Mouse (Mus musculus): ENCODE results near the gene Mad1l1. TPM values are rescaled to one million over a fixed set of nuclear protein-coding genes. Genes with fewer than 3 reads are reported as not detected.

Mad1l1 gene
- total RNA-seq, 2 experiments from 2014 or later = 7.2 to 9.0 TPM

GRCm38 (mm10) chr5:140251989-140252388 is 69.4 kb downstream of the Mad1l1 start:
- H3K27ac ChIP-seq = no peak overlapping the region
- TF ChIP-seq CTCF (IDR thresholded peaks at IDR 0.05) = no peak
- H3K4me3 ChIP-seq = no peak overlapping the region
- no peak for DNase-seq
- intact Hi-C loops (cut with DNase I) = no loop called here

DNA sequence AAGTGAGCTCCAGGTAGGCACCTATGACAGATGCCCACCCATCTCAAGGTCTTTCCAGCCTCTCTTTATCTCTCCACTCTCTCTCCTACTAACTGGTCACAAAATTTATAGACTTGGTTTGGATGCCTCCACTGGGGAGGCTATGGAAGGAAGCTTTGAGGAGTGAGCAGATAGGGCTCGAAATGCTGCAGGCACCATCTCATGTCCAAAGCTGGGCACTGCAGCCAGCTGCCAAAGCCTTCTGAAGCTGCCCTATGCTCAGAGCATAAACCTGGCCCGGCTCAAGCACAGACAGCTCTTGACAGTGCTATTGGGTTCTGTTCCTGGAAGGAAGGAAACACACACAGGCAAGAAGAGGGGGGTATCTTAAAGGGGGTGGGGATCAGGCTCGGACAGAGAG is 71.0 kb downstream of the Mad1l1 start:
- intact Hi-C loops (cut with DNase I) = no loop called here
- TF ChIP-seq CTCF (IDR thresholded peaks at IDR 0.05) = peak; percentile 37
- H3K4me3 ChIP-seq = no peak overlapping the region
- H3K27ac ChIP-seq = no peak overlapping the region
- DNase-seq = no peak

- H3K27ac ChIP-seq = no peak overlapping the region
- no peak for DNase-seq
- intact Hi-C loops (cut with DNase I) = no loop called here
- H3K4me3 ChIP-seq = no peak overlapping the region
- no peak for TF ChIP-seq CTCF (IDR thresholded peaks at IDR 0.05)
These were observed 71.8 kb downstream of the Mad1l1 start for GRCm38 (mm10) chr5:140249359-140250062.

DNA sequence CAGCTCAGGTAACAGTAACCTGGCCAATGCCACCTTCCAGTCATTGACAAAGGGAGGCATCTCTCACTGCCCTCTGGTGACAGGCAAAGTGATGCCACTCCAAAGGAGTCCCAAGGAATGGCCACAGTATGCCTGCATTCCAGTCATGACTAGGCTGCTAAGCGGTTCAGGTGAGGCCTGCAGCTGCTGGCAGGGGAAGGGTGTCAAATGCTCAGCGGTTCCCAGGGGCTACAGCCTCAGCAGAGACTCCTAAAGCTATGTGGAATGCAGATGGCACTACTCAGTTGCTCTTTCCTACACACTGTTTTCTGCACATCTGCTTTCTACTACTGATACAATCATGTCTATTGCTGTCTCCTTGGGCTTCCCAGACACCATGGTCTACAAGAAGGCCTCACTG is 73.3 kb downstream of the Mad1l1 start:
- no peak overlapping the region for H3K27ac ChIP-seq
- DNase-seq = no peak
- intact Hi-C loops (cut with DNase I) = no loop called here
- no peak overlapping the region for H3K4me3 ChIP-seq
- no peak for TF ChIP-seq CTCF (IDR thresholded peaks at IDR 0.05)

DNA sequence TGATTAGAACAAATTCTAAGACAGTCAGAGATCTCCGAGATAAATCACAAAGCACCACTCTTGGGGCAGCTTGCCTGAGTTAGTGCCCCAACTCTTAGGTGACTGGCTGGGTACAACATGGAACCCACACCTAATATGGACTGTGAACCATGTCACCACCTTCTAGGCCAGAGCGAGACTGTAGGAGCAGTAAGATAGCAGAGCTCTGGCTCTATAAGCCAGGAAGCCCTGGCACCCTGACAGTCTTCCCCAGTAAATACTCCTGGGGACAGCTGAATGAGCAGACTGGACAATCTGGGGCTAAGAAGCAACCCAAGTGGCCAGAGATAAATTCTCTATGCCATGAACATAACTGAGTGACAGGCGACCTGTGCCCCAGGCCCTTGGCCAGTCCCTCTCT is 81.1 kb downstream of the Mad1l1 start:
- H3K4me3 ChIP-seq = no peak overlapping the region
- no peak for TF ChIP-seq CTCF (IDR thresholded peaks at IDR 0.05)
- DNase-seq = peak; percentile 46
- H3K27ac ChIP-seq = no peak overlapping the region
- intact Hi-C loops (cut with DNase I) = no loop called here

DNA sequence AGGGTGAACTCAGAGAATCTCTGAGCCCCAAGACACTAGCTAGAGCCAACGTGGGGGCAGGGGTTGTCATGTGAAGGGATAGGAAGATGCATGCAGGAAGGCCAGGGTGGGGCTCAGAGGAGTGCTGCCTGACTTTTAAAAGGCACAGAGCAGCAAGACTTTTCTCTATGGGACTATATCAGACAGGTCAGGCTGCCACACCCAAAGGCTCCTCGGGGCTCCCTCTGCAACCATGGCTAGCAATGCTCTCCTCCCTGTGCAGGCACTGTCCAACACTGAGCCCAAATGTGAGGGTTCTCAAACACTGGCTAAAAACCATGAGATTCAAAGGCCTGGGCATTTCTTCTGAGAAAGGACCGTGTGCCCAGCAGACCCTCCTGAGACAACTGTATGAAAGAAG is 82.5 kb downstream of the Mad1l1 start:
- TF ChIP-seq CTCF (IDR thresholded peaks at IDR 0.05) = no peak
- Histone ChIP-seq H3K27ac (no peak overlapping the region), H3K4me3 (no peak overlapping the region)
- intact Hi-C loops (cut with DNase I) = no loop called here
- DNase-seq = no peak

- intact Hi-C loops (cut with DNase I) = no loop called here
- Histone ChIP-seq H3K4me3 (no peak overlapping the region), H3K27ac (no peak overlapping the region)
- TF ChIP-seq CTCF (IDR thresholded peaks at IDR 0.05) = no peak
- DNase-seq = no peak
These were observed 90.5 kb downstream of the Mad1l1 start for GRCm38 (mm10) chr5:140230818-140231217.

DNA sequence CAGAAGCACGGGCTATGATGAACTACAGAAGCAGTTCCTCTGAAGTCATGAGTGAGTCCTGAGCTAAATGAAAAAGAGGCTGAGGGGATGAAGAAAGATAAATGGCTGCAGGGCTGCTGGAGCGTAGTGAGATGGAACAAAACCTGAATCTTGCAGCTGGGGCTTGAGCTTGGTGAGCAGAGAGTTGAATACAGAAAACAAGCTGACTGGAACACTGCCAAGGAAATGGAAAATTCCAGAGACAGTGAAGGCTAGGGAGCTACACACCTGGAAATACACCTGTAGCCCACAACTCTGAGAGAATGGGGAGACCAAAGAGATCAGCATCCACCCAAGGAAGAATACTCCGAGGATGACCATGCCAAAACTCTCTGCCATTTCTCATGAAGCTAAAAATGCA is 93.0 kb downstream of the Mad1l1 start:
- DNase-seq = no peak
- intact Hi-C loops (cut with DNase I) = no loop called here
- no peak for TF ChIP-seq CTCF (IDR thresholded peaks at IDR 0.05)
- H3K27ac ChIP-seq = no peak overlapping the region
- H3K4me3 ChIP-seq = no peak overlapping the region

DNA sequence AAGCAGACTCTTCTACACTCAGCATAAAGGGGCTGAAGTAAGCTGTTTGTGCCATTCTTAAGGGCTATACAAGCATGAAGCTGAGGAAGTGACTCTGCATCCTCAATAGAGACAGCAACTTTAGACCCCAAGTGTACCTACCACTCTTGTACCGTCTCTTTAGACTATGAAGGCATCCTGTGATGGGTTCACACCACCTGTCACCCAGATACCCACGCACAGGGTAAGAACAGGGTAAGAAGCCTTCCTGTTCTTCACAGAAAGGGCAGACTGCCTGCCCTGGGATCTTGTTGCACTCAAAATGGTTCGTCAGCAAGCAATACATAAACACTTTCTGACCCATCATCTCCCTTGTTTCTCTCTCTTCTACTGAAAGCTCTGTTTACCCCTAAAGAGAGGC is 94.5 kb downstream of the Mad1l1 start:
- H3K27ac ChIP-seq = no peak overlapping the region
- TF ChIP-seq CTCF (IDR thresholded peaks at IDR 0.05) = no peak
- H3K4me3 ChIP-seq = no peak overlapping the region
- intact Hi-C loops (cut with DNase I) = no loop called here
- DNase-seq = no peak

DNA sequence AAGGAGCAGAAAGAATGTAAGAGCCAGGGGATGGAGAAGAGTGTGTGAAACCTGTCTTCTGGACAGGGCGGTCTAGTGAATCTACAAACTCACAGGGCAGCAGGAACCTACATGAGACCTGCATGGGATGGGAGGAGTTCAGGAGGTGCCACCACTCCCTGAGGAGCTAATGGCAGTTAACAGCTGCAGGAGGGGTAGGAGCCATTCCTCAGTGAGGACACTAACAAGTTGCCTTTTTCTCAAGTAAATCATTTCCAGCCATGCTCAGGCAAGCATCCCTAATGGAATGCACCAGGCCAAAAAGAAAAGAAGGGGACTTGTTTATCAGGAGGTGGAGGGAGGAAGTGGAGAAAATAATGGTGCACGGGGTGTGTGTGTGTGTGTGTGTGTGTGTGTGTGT is 95.5 kb downstream of the Mad1l1 start:
- Histone ChIP-seq H3K4me3 (no peak overlapping the region), H3K27ac (no peak overlapping the region)
- TF ChIP-seq CTCF (IDR thresholded peaks at IDR 0.05) = no peak
- intact Hi-C loops (cut with DNase I) = no loop called here
- DNase-seq = no peak

DNA sequence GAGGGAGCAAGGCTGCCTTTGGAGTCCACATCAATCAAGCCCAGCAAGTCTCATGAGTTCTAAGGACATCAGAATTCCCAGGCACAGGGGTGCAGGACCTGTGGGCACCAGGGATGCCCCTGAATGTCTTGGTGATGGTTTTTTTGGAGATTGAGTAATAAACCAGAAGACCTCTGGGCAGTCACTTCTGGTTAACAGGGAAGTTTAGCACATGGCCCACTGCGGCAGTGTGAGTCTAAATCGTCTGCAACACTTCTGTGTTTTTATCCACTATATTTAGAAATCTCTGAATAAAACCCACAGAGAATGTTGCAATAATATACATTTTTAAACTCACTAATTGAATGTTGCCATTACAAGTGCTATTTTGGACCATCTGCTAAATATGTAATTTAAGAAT is 96.2 kb downstream of the Mad1l1 start:
- TF ChIP-seq CTCF (IDR thresholded peaks at IDR 0.05) = no peak
- no peak for DNase-seq
- H3K27ac ChIP-seq = no peak overlapping the region
- intact Hi-C loops (cut with DNase I) = no loop called here
- no peak overlapping the region for H3K4me3 ChIP-seq

- no peak overlapping the region for H3K27ac ChIP-seq
- intact Hi-C loops (cut with DNase I) = no loop called here
- DNase-seq = no peak
- no peak overlapping the region for H3K4me3 ChIP-seq
- no peak for TF ChIP-seq CTCF (IDR thresholded peaks at IDR 0.05)
These were observed 98.0 kb downstream of the Mad1l1 start for GRCm38 (mm10) chr5:140223070-140224053.

DNA sequence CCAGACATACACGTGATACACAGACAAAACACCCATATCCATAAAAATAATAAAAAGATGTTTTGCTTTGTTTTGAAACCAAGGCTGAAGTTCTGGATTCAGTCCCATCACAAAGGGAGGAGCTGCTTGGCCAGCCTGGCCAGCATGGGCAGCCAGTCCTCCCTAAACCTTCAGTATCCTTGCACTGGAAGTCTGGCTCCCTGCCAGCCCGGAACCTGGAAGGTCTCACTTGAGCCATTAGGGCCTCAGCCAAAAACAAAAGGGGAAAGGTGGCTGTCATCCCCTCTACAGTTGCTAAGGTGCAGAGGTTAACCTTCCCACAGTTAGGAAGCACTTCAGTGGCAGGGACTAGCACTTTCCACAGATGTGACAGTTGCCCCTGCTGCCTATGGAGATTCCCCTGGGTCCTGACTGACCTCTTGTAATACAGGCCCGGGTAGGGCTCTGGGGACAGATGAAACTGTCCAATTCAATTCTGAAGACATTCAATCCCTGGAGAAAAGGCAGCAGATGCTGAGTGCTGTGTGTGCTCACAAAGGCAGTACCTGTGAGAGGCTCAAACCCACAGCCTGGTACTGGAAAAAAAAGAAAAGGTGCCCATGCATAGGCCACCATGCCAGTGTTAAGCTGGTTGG is 100.2 kb downstream of the Mad1l1 start:
- intact Hi-C loops (cut with DNase I) = no loop called here
- no peak overlapping the region for H3K27ac ChIP-seq
- no peak for TF ChIP-seq CTCF (IDR thresholded peaks at IDR 0.05)
- no peak overlapping the region for H3K4me3 ChIP-seq
- peak; percentile 56 for DNase-seq
